Mouse (Mus musculus): Measurements from ENCODE around the gene Gm10377.

Gm10377 gene

GRCm38 (mm10) chr14:42797887-42798286 lies at the start of gene Gm10377:
Gm10377 (minus strand) TSS chr14:42797987.

GRCm38 (mm10) chr14:42768721-42769120 lies 29.1 kb downstream of the Gm10377 start, which contains the start of gene Gm3015:
Gm3015 (minus strand) TSS chr14:42768821.
- 91% methylated on average over 1 of the region's 1 CpGs for WGBS
